Mouse (Mus musculus) testis, adult 2 months (tissue): Measurements from ENCODE around the gene Cmbl. TPM values are rescaled to one million over a fixed set of nuclear protein-coding genes. Genes with fewer than 3 reads are reported as not detected.

Source experiments
- H3K27ac ChIP-seq: fragments of 200-500 bp; 2 replicates; pipeline ENCODE4 v1.5.1; 2012; ENCODE audit warnings: low read depth, low read length; ENCODE audit not compliant: control insufficient read depth, insufficient read depth
- H3K27me3 ChIP-seq: fragments of 200-500 bp; 2 replicates; pipeline ENCODE4 v1.6.1; 2012; ENCODE audit warnings: mild to moderate bottlenecking, low read length, moderate library complexity; ENCODE audit not compliant: control insufficient read depth, insufficient read depth
- H3K36me3 ChIP-seq: fragments of 200-500 bp; 2 replicates; pipeline ENCODE4 v1.6.1; 2012; ENCODE audit warnings: mild to moderate bottlenecking, low read length; ENCODE audit not compliant: control insufficient read depth, insufficient read depth
- H3K4me1 ChIP-seq: fragments of 200-500 bp; 2 replicates; pipeline ENCODE4 v1.6.1; 2012; ENCODE audit warnings: low read length; ENCODE audit not compliant: control insufficient read depth, insufficient read depth
- H3K4me3 ChIP-seq: fragments of 200-500 bp; 2 replicates; pipeline ENCODE4 v1.5.1; 2012; ENCODE audit warnings: low read depth, mild to moderate bottlenecking, low read length, moderate library complexity, mixed read lengths; ENCODE audit not compliant: control insufficient read depth
- CTCF ChIP-seq: fragments of 200-500 bp; IDR thresholded peaks from 2 replicates; pipeline ENCODE4 v1.5.1; 2012; ENCODE audit warnings: low read depth, mild to moderate bottlenecking, inconsistent platforms, low read length, moderate library complexity; ENCODE audit not compliant: control insufficient read depth, insufficient read depth, insufficient replicate concordance
- POLR2A ChIP-seq: fragments of 200-500 bp; IDR thresholded peaks from 2 replicates; pipeline ENCODE4 v1.6.1; 2012; ENCODE audit warnings: low read depth, mild to moderate bottlenecking, inconsistent platforms, low read length, moderate library complexity; ENCODE audit not compliant: control insufficient read depth
- polyA plus RNA-seq: library from polyadenylated mRNA; depleted of rRNA; stranded (reverse); fragments of >200 nt; gene quantifications from 2 replicates; pipeline ENCODE4 v1.2.3, GENCODE M21; 2012; rRNA removed

Cmbl gene
- polyA plus RNA-seq, 1 experiment, result 12.8 TPM

- Histone ChIP-seq H3K4me1 (no peaks in the 10 kb centered on the region), H3K27me3 (no peaks in the 10 kb centered on the region), H3K27ac (no peak overlapping the region), H3K36me3 (no peaks in the 10 kb centered on the region), H3K4me3 (no peak overlapping the region)
- no peak for TF ChIP-seq POLR2A
- TF ChIP-seq CTCF, result no peak
Measured at GRCm38 (mm10) chr15:31628180-31628579, 63.0 kb downstream of the Cmbl start.

GRCm38 (mm10) chr15:31629556-31629955 is 64.4 kb downstream of the Cmbl start:
- TF ChIP-seq POLR2A, result no peak
- no peak for TF ChIP-seq CTCF
- H3K27me3 ChIP-seq, result no peaks in the 10 kb centered on the region
- no peaks in the 10 kb centered on the region for H3K4me1 ChIP-seq

GRCm38 (mm10) chr15:31631396-31631858 is 66.2 kb downstream of the Cmbl start:
- no peak overlapping the region for H3K27ac ChIP-seq
- H3K4me1 ChIP-seq, result no peaks in the 10 kb centered on the region
- no peaks in the 10 kb centered on the region for H3K27me3 ChIP-seq
- H3K36me3 ChIP-seq, result no peaks in the 10 kb centered on the region
- no peak overlapping the region for H3K4me3 ChIP-seq
- TF ChIP-seq POLR2A (no peak), CTCF (no peak)

More at GRCm38 (mm10) chr15:31629556-31629955, 64.4 kb downstream of the Cmbl start:
- Histone ChIP-seq H3K4me3 (no peak overlapping the region), H3K27ac (no peak overlapping the region), H3K36me3 (no peaks in the 10 kb centered on the region)

- Histone ChIP-seq H3K4me3 (no peak overlapping the region), H3K27me3 (no peaks in the 10 kb centered on the region), H3K4me1 (no peaks in the 10 kb centered on the region), H3K27ac (no peak overlapping the region), H3K36me3 (no peaks in the 10 kb centered on the region)
- no peak for TF ChIP-seq CTCF
- TF ChIP-seq POLR2A, result no peak
Measured at GRCm38 (mm10) chr15:31632478-31632877, 67.3 kb downstream of the Cmbl start.

GRCm38 (mm10) chr15:31634582-31634981 is 69.4 kb downstream of the Cmbl start:
- Histone ChIP-seq H3K27ac (no peak overlapping the region), H3K36me3 (no peaks in the 10 kb centered on the region), H3K4me3 (no peak overlapping the region), H3K27me3 (no peaks in the 10 kb centered on the region), H3K4me1 (no peaks in the 10 kb centered on the region)
- no peak for TF ChIP-seq POLR2A

GRCm38 (mm10) chr15:31636091-31636595 is 71.0 kb downstream of the Cmbl start:
- TF ChIP-seq CTCF, result no peak
- TF ChIP-seq POLR2A, result no peak
- H3K4me3 ChIP-seq, result no peak overlapping the region
- no peaks in the 10 kb centered on the region for H3K27me3 ChIP-seq
- H3K27ac ChIP-seq, result no peak overlapping the region
- no peaks in the 10 kb centered on the region for H3K36me3 ChIP-seq
- H3K4me1 ChIP-seq, result no peaks in the 10 kb centered on the region

Other genes starting within 250 kb of the Cmbl start
- gene Ankrd33b, start 197.7 kb upstream of the Cmbl start, polyA plus RNA-seq, result 0.58 and 0.88 TPM in 2 replicates
- gene Ropn1l, start 111.7 kb upstream of the Cmbl start, polyA plus RNA-seq, result 1,399 and 1,539 TPM in 2 replicates
- 18.3 and 26.7 TPM in 2 replicates for gene March6, start 34.3 kb upstream of the Cmbl start, polyA plus RNA-seq
- gene Cct5, start 36.4 kb downstream of the Cmbl start, polyA plus RNA-seq, result 208 and 217 TPM in 2 replicates
- gene Fam173b, start 36.5 kb downstream of the Cmbl start, polyA plus RNA-seq, result 4.8 and 6.2 TPM in 2 replicates